Mouse (Mus musculus) thymus, adult 2 months (tissue): Measurements from ENCODE around the gene Erbb3.

Source experiments
- CTCF ChIP-seq: fragments of 200-500 bp; IDR thresholded peaks from 2 replicates; pipeline ENCODE4 v1.5.1; 2012; ENCODE audit warnings: mild to moderate bottlenecking, control low read depth, low read length, moderate library complexity, borderline replicate concordance; ENCODE audit not compliant: control insufficient read depth, poor library complexity, insufficient read depth; ENCODE audit errors: extremely low read depth
- POLR2A ChIP-seq: fragments of 200-500 bp; IDR thresholded peaks from 2 replicates; pipeline ENCODE4 v1.6.1; 2012; ENCODE audit warnings: mild to moderate bottlenecking, low read length, control low read depth, moderate library complexity; ENCODE audit not compliant: control insufficient read depth, poor library complexity, insufficient read depth; ENCODE audit errors: extremely low read depth

DNA sequence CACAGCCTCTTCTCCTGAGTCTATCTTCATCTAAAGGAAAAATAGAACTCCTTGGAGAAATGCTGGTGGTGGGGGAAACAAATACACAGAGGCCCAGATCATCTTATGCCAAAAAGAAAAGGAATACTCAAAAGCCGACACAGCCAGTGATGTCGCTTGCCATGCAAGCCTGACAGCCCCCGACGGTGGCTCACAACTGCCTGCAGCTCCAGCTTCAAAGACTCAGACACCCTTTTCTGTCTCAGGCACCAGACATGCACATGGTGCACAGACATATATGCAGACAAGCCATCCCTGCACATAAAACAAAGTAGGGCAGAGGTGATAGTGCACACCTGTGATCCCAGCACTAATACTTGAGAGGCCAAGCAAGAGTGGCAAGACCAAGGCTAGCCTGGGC lies 9.7 kb downstream of the Erbb3 start:
- TF ChIP-seq CTCF (no peak), POLR2A (no peak)
